Mouse (Mus musculus) embryonic facial prominence, embryonic 11.5 days (tissue): ENCODE measurements around the gene Mlip. TPM values are rescaled to one million over a fixed set of nuclear protein-coding genes. Genes with fewer than 3 reads are reported as not detected.

Source experiments
- ATAC-seq: fragments of 200-750 bp; cut with Nextera tagmentation; replicated peaks from 2 replicates; pipeline ENCODE4 v1.8.0; 2017; ENCODE audit warnings: low read depth; ENCODE audit not compliant: insufficient number of reproducible peaks, low FRiP score, low TSS enrichment
- DNase-seq: peaks from one replicate; pipeline ENCODE4 v3.0.0-alpha.2; 2015; ENCODE audit warnings: low spot score
- H3K27ac ChIP-seq: fragments of 300-500 bp; sonication (generic); replicated peaks from 2 replicates; pipeline ENCODE4 v1.5.1; 2014; ENCODE audit warnings: mild to moderate bottlenecking, low read depth, low read length, control low read depth
- H3K27me3 ChIP-seq: fragments of 300-500 bp; sonication (generic); 2 replicates; pipeline ENCODE4 v1.6.1; 2014; ENCODE audit warnings: mild to moderate bottlenecking, low read length, moderate library complexity, mixed read lengths; ENCODE audit not compliant: control insufficient read depth, insufficient read depth
- H3K36me3 ChIP-seq: fragments of 300-500 bp; sonication (generic); replicated peaks from 2 replicates; pipeline ENCODE4 v1.6.1; 2014; ENCODE audit warnings: low read depth, mild to moderate bottlenecking, low read length, moderate library complexity, mixed read lengths; ENCODE audit not compliant: control insufficient read depth, insufficient read depth
- H3K4me1 ChIP-seq: fragments of 300-500 bp; sonication (generic); 2 replicates; pipeline ENCODE4 v1.6.1; 2014; ENCODE audit warnings: low read length, mixed read lengths; ENCODE audit not compliant: control insufficient read depth, insufficient read depth
- H3K4me2 ChIP-seq: fragments of 300-500 bp; sonication (generic); 2 replicates; pipeline ENCODE4 v1.6.1; 2014; ENCODE audit warnings: low read depth, mild to moderate bottlenecking, control low read depth, low read length, moderate library complexity
- H3K4me3 ChIP-seq: fragments of 300-500 bp; sonication (generic); 2 replicates; pipeline ENCODE4 v1.5.1; 2014; ENCODE audit warnings: low read depth, low read length, control low read depth
- H3K9ac ChIP-seq: fragments of 300-500 bp; sonication (generic); replicated peaks from 2 replicates; pipeline ENCODE4 v1.6.1; 2014; ENCODE audit warnings: mild to moderate bottlenecking, control low read depth, low read length
- H3K9me3 ChIP-seq: fragments of 300-500 bp; sonication (generic); replicated peaks from 2 replicates; pipeline ENCODE4 v1.6.1; 2016; ENCODE audit warnings: mild to moderate bottlenecking, low read length, inconsistent platforms, mixed read lengths; ENCODE audit not compliant: control insufficient read depth
- WGBS: fragments of 180-500 bp; shearing (Covaris S2); extraction: QIAGEN DNeasy Blood & Tissue Kit; methylation state at CpG from one replicate; pipeline ENCODE4 v1.1.7; 2014; 5-methylcytosine and 5-hydroxymethylcytosine counted together
- polyA plus RNA-seq: library from polyadenylated mRNA; unstranded; fragments of >200 nt; fragmentation: Nextera tagmentation; extraction: Ambion mirVana; gene quantifications from 2 replicates; pipeline ENCODE4 v1.2.1, GENCODE M21; 2014

Mlip gene
- 0.29 and 0.84 TPM in 2 replicates for polyA plus RNA-seq

- H3K9ac ChIP-seq = no peak within 1 kb of the TSS
- no peaks in the 10 kb centered on the region for H3K27me3 ChIP-seq
- WGBS = 66% methylated on average over 14 of the region's 14 CpGs
- peak; percentile 37 for DNase-seq
- no peaks in the 10 kb centered on the region for H3K4me1 ChIP-seq
- H3K36me3 ChIP-seq = no peaks in the 10 kb centered on the region
- no peak for ATAC-seq
- no peak within 1 kb of the TSS for H3K4me3 ChIP-seq
- H3K27ac ChIP-seq = no peak within 1 kb of the TSS
- H3K9me3 ChIP-seq = no peaks in the 10 kb centered on the region
- no peak within 1 kb of the TSS for H3K4me2 ChIP-seq
Measured at GRCm38 (mm10) chr9:77352432-77353175, at the start of gene Mlip. Gene Mlip, minus strand, starts transcription at chr9:77352969.

GRCm38 (mm10) chr9:77399801-77400200, 47.0 kb upstream of the Mlip start:
- Histone ChIP-seq H3K4me2 (no peak overlapping the region), H3K4me1 (no peaks in the 10 kb centered on the region; the same call in 1 of the 2 replicates), H3K9me3 (no peaks in the 10 kb centered on the region), H3K36me3 (no peaks in the 10 kb centered on the region), H3K27ac (no peak overlapping the region), H3K4me3 (no peak overlapping the region), H3K27me3 (no peaks in the 10 kb centered on the region), H3K9ac (no peak overlapping the region)
- 94% methylated on average over 5 of the region's 5 CpGs for WGBS
- ATAC-seq (no peak), DNase-seq (no peak)

- no peak for ATAC-seq
- Histone ChIP-seq H3K4me3 (no peak overlapping the region), H3K9ac (no peak overlapping the region), H3K27ac (no peak overlapping the region), H3K9me3 (no peaks in the 10 kb centered on the region), H3K4me2 (no peak overlapping the region), H3K27me3 (no peaks in the 10 kb centered on the region), H3K36me3 (no peaks in the 10 kb centered on the region), H3K4me1 (no peaks in the 10 kb centered on the region; the same call in 1 of the 2 replicates)
- 61% methylated on average over 13 of the region's 13 CpGs for whole genome bisulfite sequencing
- DNase-seq = peak; percentile 35
Measured at GRCm38 (mm10) chr9:77398856-77399631, 46.3 kb upstream of the Mlip start.

- WGBS = 69% methylated on average over 4 of the region's 4 CpGs
- Histone ChIP-seq H3K9me3 (no peaks in the 10 kb centered on the region), H3K27me3 (no peaks in the 10 kb centered on the region), H3K4me1 (no peaks in the 10 kb centered on the region; the same call in 1 of the 2 replicates), H3K36me3 (no peaks in the 10 kb centered on the region), H3K9ac (no peak overlapping the region), H3K4me2 (no peak overlapping the region), H3K27ac (no peak overlapping the region), H3K4me3 (no peak overlapping the region)
- DNase-seq (no peak), ATAC-seq (no peak)
Measured at GRCm38 (mm10) chr9:77397027-77397426, 44.3 kb upstream of the Mlip start.

- H3K4me2 ChIP-seq = no peak overlapping the region
- H3K9me3 ChIP-seq = no peaks in the 10 kb centered on the region
- H3K9ac ChIP-seq = no peak overlapping the region
- H3K4me1 ChIP-seq = no peaks in the 10 kb centered on the region
- H3K36me3 ChIP-seq = no peaks in the 10 kb centered on the region
- no peaks in the 10 kb centered on the region for H3K27me3 ChIP-seq
- DNase-seq = no peak
- H3K27ac ChIP-seq = no peak overlapping the region
- ATAC-seq = no peak
- WGBS = 87% methylated on average over 10 of the region's 10 CpGs
- H3K4me3 ChIP-seq = no peak overlapping the region
Measured at GRCm38 (mm10) chr9:77391248-77391647, 38.5 kb upstream of the Mlip start.

- no peaks in the 10 kb centered on the region for H3K9me3 ChIP-seq
- no peak overlapping the region for H3K4me3 ChIP-seq
- H3K36me3 ChIP-seq = no peaks in the 10 kb centered on the region
- no peak overlapping the region for H3K4me2 ChIP-seq
- no peak overlapping the region for H3K27ac ChIP-seq
- DNase-seq (no peak), ATAC-seq (no peak)
- 89% methylated on average over 8 of the region's 8 CpGs for WGBS
- no peaks in the 10 kb centered on the region for H3K4me1 ChIP-seq
- H3K27me3 ChIP-seq = no peaks in the 10 kb centered on the region
- no peak overlapping the region for H3K9ac ChIP-seq
Measured at GRCm38 (mm10) chr9:77388956-77389355, 36.2 kb upstream of the Mlip start.

- WGBS = 10% methylated on average over 1 of the region's 1 CpGs
- H3K4me1 ChIP-seq = no peaks in the 10 kb centered on the region
- no peak overlapping the region for H3K9ac ChIP-seq
- DNase-seq (peak; percentile 70), ATAC-seq (no peak)
- no peak overlapping the region for H3K4me3 ChIP-seq
- no peaks in the 10 kb centered on the region for H3K9me3 ChIP-seq
- H3K27ac ChIP-seq = no peak overlapping the region
- no peaks in the 10 kb centered on the region for H3K27me3 ChIP-seq
- H3K36me3 ChIP-seq = no peaks in the 10 kb centered on the region
- H3K4me2 ChIP-seq = no peak overlapping the region
Measured at GRCm38 (mm10) chr9:77386751-77387150, 34.0 kb upstream of the Mlip start.

GRCm38 (mm10) chr9:77385611-77386010, 32.8 kb upstream of the Mlip start:
- WGBS = 86% methylated on average over 12 of the region's 12 CpGs
- Histone ChIP-seq H3K36me3 (no peaks in the 10 kb centered on the region), H3K9ac (no peak overlapping the region), H3K4me1 (no peaks in the 10 kb centered on the region), H3K4me2 (no peak overlapping the region), H3K9me3 (no peaks in the 10 kb centered on the region), H3K4me3 (no peak overlapping the region), H3K27ac (no peak overlapping the region), H3K27me3 (no peaks in the 10 kb centered on the region)
- DNase-seq (no peak), ATAC-seq (no peak)
